Mouse (Mus musculus) cerebellum, adult (tissue): ENCODE measurements around the gene Ankrd36.
A peak's percentile ranks its signal among the peaks of the same experiment; 100 is the strongest.

ENCODE experiments used
- ATAC-seq: cut with Nextera tagmentation; 2 replicates; pipeline ENCODE4 v1.9.2; 2017; ENCODE audit warnings: mild to moderate bottlenecking, moderate library complexity, mixed read lengths; ENCODE audit not compliant: insufficient number of reproducible peaks, low FRiP score, low TSS enrichment

The Ankrd36 gene

GRCm38 (mm10) chr11:5629033-5629432, 59.5 kb downstream of the Ankrd36 start:
- ATAC-seq, result no peak

GRCm38 (mm10) chr11:5643085-5643484, 73.6 kb downstream of the Ankrd36 start:
- no peak for ATAC-seq

- no peak for ATAC-seq
Measured at GRCm38 (mm10) chr11:5650321-5650720, 80.8 kb downstream of the Ankrd36 start.

GRCm38 (mm10) chr11:5682541-5682940, 113.1 kb downstream of the Ankrd36 start:
- no peak for ATAC-seq

- no peak for ATAC-seq
Measured at GRCm38 (mm10) chr11:5684283-5684682, 114.8 kb downstream of the Ankrd36 start.

GRCm38 (mm10) chr11:5691775-5692174, 122.3 kb downstream of the Ankrd36 start:
- no peak for ATAC-seq

- no peak for ATAC-seq
Measured at GRCm38 (mm10) chr11:5700808-5701207, 131.3 kb downstream of the Ankrd36 start.

GRCm38 (mm10) chr11:5701300-5701699, 131.8 kb downstream of the Ankrd36 start:
- no peak for ATAC-seq

GRCm38 (mm10) chr11:5701821-5702220, 132.3 kb downstream of the Ankrd36 start:
- ATAC-seq, result no peak

- no peak for ATAC-seq
Measured at GRCm38 (mm10) chr11:5702271-5702956, 132.9 kb downstream of the Ankrd36 start.

GRCm38 (mm10) chr11:5702957-5703332, 133.5 kb downstream of the Ankrd36 start:
- no peak for ATAC-seq

- no peak for ATAC-seq
Measured at GRCm38 (mm10) chr11:5703341-5703740, 133.9 kb downstream of the Ankrd36 start.

GRCm38 (mm10) chr11:5705972-5706371, 136.5 kb downstream of the Ankrd36 start:
- no peak for ATAC-seq

- ATAC-seq, result peak; percentile 41
Measured at GRCm38 (mm10) chr11:5706874-5707529, 137.5 kb downstream of the Ankrd36 start.

- ATAC-seq, result peak; percentile 84; the same call in 1 of the 2 replicates
Measured at GRCm38 (mm10) chr11:5707530-5708353, 138.3 kb downstream of the Ankrd36 start.

- no peak for ATAC-seq
Measured at GRCm38 (mm10) chr11:5715179-5715578, 145.7 kb downstream of the Ankrd36 start.

- ATAC-seq, result no peak
Measured at GRCm38 (mm10) chr11:5715630-5716105, 146.2 kb downstream of the Ankrd36 start, which contains the start of gene Mrps24. Gene Mrps24, minus strand, starts transcription at chr11:5715680.

- ATAC-seq, result no peak
Measured at GRCm38 (mm10) chr11:5716246-5716645, 146.8 kb downstream of the Ankrd36 start.

GRCm38 (mm10) chr11:5716938-5717705, 147.6 kb downstream of the Ankrd36 start:
- no peak for ATAC-seq
